Mouse (Mus musculus) kidney, postnatal 4 days (tissue): ENCODE data around the gene Exoc4.

Source experiments
- DNase-seq, 2 experiments: peaks; one replicate each; pipeline ENCODE4 v3.0.0; 2021; ENCODE audit warnings: mixed read lengths in 2 of 2

Gene Exoc4

DNA sequence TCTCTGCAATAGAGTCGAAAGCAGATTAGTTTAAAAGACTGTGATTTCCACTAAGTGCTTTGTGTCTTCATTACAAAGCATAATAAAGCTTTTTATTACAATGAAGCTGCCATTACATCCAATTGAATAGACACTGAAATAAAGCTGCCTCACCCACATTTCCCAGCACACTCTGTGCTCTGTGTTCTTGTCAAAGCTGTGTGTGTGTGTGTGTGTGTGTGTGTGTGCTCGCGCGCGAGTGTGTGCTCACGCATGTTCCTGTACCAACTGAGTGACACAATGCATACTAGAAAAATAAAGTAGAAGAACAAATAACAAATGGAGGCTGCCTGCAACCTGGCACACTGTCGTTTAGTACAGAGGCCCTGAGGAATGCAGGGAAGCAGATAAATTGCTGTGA lies 706.6 kb downstream of the Exoc4 start:
- no peak for DNase-seq

DNA sequence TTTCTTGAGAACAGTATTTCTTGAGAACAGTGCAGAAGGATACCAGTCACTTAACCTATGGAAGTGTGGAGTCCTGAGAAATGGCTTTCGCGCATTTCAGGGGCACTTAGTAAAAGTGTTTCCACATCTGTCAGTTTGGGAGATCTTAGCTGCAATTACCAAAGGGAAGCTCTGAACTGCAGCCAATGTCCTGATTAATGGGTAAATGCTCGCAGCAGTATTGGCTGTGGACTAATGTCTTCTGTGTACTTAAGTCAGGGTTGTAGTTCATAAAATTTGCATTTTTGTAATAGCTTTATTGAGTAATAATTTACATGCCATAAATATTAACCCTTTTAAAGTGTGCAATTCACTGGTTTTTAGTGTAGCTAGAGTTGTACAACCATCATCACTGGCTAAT lies 709.4 kb downstream of the Exoc4 start:
- DNase-seq, result peak; percentile 14 to 22

DNA sequence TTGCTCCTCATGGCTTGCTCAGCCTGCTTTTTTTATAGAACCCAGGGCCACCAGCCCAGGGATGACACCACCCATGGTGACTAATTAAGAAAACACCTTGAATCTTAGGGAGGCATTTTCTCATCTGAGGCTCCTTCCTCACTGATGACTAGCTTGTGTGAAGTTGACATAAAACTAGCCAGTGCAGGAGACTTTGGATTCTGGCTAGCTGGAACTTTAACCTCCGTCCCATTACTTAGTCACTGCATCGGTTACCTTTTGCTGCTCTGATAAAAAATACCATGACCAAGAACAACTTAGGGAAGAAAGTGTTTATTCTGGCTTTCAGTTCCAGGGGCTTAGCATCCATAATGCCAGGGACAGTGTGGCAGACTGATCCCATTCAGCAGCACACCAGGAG lies 711.9 kb downstream of the Exoc4 start:
- no peak for DNase-seq

DNA sequence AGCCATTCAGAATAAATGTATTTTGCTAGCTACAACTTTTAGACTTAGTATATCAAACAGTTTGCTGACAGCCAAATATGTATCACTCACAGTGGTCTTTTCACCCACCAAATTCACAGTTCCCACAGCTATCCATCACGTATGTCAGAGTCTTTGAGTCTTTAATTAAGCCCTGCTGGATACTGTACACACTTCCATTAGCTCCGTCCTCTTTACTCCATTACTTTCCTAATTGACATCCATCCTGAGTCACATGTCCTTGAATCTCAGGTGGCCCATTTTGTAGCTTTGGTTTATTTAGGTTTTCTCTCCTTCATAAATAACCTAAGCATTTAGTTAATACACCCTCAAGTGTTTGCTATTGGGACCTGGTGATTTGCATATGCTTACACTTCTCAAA lies 714.2 kb downstream of the Exoc4 start:
- no peak for DNase-seq

DNA sequence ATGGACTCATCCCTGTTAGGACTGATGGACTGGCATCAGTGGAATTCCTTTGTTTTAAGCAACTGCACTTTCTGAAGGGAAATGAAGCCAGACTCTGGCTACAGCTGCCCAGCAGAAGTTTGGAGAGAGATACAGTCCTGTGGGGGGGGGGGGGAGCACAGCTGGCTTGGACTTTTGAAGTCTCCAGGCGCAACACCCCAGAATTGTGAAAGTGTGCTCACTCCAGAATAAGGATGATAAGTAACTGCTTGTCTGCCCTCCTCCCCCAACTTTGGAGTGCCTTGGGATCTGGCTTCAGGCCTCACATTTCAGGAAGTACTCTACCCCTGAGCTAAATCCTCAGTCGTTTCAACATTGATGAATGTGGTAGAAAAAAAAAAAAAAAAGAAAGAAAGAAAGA lies 716.7 kb downstream of the Exoc4 start:
- no peak for DNase-seq

DNA sequence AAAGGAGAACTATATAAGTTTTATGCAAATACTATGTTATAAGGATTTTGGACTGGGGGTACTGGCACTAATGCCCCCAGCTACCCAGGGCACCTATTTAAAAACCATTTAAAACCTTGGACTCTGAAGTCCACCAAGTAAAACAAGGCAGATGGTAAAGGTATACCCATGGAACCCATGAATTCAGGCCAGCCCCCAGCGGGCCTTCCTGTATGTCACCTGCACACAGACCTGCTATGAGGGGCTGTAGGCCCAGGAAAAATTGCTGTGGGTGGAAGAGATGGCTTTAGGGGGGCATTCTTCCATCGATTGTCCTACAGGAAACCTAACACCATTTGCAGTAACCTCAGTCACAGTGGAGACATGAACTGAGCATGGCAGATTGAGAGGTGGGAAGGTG lies 719.9 kb downstream of the Exoc4 start:
- DNase-seq, result no peak

DNA sequence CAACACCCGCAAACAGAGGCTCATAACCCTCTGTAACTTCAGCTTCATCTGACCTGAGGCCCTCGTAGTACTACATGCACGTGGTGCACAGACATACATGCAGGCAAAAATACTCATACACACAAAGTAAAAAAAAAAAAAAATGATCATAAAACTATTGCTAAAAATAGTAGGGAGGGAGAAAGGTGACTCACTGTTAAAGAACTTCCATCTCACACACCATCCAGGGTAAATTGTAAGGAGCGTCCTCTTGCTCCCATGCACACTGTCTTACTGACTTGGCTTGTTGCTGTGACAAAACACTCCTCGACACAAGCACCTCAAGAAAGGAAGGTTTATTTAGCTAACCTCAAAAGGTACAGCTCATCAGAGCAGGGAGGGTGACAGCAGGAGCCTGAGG lies 723.9 kb downstream of the Exoc4 start:
- no peak for DNase-seq

DNA sequence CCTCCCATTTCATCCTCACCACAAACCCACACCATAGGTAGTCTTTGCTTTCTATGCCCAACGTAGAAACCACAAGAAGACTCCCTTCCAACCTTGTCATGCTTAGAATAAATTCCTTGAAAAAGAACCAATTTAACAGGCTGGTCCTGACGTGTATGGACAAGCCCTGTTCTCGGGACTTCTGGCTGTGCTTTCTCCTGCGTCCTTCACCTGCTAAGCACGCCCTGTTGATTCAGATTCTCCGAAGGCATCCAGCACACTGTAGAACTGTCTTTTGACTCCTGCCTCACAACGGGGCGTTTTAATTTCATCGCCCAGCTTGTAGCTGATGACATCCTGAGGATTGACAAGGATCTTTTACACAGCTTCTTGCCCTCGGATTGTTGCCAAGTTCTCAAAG lies 727.7 kb downstream of the Exoc4 start:
- no peak for DNase-seq

DNA sequence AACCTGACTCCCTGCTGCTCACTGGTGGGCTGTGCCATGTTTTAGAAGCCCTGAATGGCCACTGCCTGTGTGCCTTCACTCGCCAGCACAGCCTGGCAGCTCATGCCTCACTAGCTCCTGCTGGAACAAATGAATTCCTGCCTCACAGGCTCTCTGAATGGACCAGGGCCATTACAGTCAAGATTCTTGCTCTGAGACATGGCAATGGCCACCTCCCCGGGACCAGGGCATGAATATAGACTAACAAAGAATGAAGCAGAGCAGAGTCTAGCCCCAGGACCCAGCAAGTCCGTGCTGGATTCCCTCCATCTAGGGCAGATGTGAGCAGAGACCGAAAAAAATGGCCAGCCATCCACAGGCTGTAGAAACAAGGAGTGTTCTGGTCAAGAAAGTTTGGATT lies 728.6 kb downstream of the Exoc4 start:
- no peak for DNase-seq

DNA sequence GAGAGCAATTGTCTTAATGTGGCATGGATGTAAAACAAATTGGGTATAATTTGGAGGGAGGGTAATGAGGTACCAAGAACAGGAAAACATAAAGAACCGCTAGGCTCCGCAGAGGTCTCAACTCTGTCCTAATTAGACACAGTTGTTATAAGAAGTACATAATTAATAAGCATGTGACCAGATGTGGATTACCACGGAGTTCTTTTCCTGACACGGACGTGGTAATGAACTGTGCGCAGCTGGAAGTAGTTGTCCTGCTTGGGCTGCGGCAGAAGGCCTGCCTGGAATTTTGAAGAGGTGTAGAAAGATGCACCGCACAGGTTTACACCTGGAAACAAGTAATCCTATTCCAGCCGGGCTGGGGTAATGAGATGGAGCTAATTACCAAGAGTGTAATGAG lies 729.0 kb downstream of the Exoc4 start:
- DNase-seq, result no peak

DNA sequence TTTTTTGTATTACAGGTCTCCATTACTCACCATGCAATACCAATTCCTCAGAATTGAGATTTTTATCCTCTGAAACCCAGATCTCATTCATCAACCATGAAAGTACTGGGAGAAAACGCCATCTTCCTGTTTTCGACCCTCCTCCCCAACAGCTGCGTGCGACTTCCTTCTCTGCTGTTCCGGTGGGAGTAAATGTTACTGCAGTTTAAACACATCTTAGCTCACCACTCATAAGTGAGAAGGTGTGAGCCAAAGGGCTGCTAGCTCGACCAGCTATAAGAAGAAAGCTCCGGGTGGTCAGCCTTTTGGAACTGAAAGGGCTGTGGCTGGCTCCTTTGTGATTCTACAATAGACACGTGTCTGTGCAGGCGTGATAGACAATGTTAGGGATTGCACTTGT lies 733.8 kb downstream of the Exoc4 start:
- DNase-seq, result no peak

DNA sequence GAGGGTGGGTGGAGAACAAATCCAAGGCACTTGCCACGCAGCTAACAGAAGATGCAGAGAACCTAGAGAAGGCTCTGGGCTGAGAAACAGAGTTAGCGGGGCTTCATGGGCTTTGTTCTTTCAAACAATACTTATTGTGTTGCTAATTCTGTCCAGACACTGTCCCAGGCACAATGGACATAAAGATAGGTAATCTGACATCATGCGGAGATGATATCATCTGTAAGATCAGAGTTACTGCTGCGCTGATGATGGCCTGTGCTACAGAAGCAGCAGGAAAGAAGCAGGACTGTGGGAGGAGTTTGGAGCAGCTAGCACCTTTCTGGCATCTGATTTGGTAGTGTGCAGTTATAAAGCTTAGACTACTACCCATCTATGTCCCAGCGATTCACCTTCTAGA lies 738.2 kb downstream of the Exoc4 start:
- no peak for DNase-seq

DNA sequence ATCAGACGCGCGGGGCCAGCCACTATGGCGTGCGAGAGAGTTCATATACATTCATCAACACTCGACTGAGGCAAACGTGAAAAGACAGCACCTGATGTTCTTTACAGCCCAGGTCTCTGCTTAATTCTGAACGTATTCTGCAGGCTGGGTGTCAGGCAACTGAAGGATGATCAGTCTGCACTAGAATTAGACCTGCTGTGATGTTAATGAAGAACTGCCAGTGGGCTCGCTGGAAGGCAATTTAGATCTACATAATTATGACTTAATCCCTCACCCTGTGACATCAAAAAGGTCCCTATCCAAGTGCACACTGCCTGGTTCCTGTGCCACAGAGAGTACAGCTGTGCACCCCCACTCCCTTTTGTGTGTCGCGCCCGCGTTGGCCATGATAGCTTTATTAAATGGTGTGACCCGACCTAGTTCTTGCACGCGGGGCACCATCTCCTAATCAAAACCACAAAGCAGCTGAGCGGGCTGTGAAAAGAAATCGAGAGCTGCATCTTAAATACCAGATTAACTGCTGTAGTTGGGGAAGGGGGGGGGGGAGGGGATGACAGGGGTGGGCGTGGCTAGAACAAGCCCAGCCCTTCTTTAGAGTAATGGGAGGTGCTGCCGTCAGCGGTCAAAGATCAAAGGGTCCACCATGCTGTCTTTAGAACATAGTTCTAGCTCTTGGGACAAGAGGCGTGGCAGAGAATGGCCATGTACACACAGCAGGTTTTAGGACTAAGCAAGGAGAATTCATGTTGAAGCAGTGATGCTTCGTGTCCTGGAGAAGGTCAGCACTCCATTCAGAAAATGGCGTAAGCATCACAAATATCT lies 743.5 kb downstream of the Exoc4 start:
- DNase-seq, result no peak

DNA sequence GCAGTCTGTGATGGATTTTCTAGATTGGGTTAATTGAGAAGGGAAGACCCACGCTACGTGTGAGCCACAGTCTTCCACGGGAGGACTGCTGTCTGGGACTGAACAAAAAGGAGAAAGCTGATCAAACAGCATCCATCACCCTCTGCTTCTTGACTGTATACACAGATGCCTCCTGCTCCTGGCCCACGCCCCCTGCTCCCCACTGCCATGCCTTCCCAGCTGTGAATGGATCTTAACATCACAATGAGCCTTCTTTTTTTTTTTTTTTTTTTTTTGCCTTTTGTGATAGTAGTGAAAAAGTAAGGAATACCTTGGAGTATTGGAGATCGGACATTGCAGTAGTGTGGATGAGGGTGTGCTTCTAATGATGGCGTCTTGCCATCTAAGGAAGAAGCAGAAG lies 745.0 kb downstream of the Exoc4 start:
- no peak for DNase-seq

DNA sequence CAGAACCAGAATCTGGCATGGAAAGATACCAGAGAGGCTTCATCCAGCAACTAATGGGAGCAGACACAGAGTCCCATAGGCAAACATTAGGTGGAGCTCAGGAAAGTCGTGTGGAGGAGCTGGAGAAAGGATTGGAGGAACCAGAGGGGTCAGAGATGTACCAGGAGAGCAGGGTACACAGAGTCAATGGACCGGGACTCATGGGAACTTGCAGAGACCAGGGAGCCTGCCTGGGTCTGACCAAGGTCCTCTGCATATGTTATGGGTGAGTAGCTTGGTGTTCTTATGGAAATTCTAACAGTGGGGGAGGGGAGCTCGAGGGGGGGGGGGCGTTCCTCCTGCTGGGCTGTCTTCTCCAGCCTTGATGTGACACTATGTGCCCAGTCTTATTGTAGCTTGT lies 749.7 kb downstream of the Exoc4 start:
- DNase-seq, result no peak

DNA sequence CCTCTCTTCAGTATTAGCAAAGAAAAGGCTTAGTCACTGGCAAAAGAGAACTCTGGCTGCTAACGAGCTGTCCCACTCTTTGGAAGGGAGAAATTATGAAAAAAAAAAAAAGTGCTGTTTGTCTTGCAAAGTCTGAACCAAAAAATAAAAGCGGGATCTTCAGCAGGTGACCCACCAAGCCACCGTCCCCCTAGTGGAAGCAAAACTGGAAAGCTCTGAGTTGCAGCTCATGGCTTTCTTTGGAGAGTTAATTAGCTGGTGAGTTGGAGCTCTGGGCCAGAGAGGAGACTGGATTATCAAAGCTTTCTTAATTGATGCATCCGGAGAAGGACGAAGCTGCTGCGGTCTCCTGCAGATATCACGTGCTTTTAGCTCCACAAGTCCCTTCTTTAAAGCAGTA lies 750.6 kb downstream of the Exoc4 start:
- DNase-seq, result no peak

DNA sequence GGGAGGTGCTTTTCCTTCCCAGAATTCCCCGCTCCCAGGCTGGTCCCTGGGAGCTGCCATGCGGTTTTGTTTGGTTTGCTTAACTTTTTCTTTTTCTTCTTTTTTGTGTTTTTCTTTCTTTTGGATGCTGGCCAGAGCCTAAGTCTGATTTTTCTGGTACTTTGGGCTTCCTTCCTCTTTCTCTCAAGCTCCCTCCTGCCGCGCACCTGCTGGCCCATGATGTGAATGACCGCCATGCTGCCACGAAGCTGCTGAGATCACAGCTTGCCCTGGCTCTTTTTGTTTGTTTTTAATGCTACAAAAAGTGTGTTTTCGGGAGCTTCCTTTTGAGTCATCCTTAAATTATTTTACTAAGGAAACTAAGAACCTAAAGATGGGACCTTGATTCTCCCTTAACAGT lies 751.8 kb downstream of the Exoc4 start:
- no peak for DNase-seq

DNA sequence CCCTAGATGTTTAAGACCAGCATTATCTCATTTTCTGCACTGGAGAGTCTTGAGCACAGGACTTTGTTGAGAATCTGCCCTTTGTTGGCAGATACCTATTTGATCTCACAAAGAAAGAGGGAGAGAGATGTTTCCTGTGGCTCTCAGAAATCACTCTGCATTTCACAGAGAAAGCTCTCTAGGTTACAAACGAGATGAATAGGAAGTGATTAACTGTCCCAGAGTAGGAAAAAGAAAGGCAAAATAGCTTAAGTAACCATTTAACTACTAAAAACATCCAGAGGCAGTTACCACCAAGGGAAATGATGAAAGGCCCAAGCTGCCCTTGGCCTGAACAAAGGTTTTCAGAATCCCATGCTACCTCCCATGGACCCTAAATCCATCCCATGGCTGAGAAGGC lies 754.1 kb downstream of the Exoc4 start:
- DNase-seq, result no peak

DNA sequence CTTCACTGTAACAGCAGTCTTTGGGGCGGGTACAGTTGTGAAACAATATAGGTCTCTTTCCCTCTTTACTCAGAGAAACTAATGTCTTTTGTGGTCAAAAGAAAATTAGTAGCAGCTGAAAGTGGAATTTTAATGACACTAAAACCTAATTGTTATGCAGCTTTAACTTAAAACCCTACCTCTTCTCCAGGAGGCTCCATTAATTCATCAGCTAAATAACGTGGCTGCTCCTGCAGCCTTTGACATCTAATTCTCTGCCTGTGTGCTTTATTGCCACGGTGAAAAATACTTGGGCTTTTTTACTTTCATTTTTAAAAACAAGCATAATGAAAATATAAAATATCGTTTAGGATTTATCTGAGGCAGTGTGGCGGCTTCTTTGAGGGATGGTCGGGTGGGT lies 764.6 kb downstream of the Exoc4 start:
- DNase-seq, result no peak
